Mouse (Mus musculus) macrophage (primary cell): ENCODE data around the gene Tmc4. TPM values are rescaled to one million over a fixed set of nuclear protein-coding genes. Genes with fewer than 3 reads are reported as not detected.
"Not testable (repeated sequence)": the region's sequence is repeated elsewhere in the genome, so short reads cannot be mapped to it uniquely, and the experiment has no call there.

Experiments
- H3K27ac ChIP-seq: fragments of 350-480 bp; formaldehyde crosslinking; 2 replicates; pipeline ENCODE4 v1.9.0; 2021
- H3K36me3 ChIP-seq: fragments of 350-480 bp; formaldehyde crosslinking; 2 replicates; pipeline ENCODE4 v1.9.0; 2021; ENCODE audit errors: inconsistent target
- H3K4me3 ChIP-seq: fragments of 350-480 bp; formaldehyde crosslinking; 2 replicates; pipeline ENCODE4 v1.9.0; 2021; ENCODE audit errors: inconsistent target
- H3K79me2 ChIP-seq: fragments of 350-480 bp; formaldehyde crosslinking; 2 replicates; pipeline ENCODE4 v1.9.0; 2021; ENCODE audit errors: inconsistent target
- WGBS: methylation state at CpG from one replicate; pipeline ENCODE4 v1.1.7; 2026; ENCODE audit warnings: inconsistent platforms; ENCODE audit not compliant: missing documents; 5-methylcytosine and 5-hydroxymethylcytosine counted together
- polyA plus RNA-seq: library from polyadenylated mRNA; stranded (reverse); fragments of 250-400 nt; gene quantifications from 3 replicates; pipeline ENCODE4 v1.2.4, GENCODE M21; 2018; ENCODE audit warnings: inconsistent platforms
- total RNA-seq, 78 experiments: library from RNA; depleted of rRNA; stranded (reverse); fragments of 250-400 nt; gene quantifications; 1 replicate in 9 of 78; 2 replicates in 24 of 78; 3 replicates in 43 of 78; 4 replicates in 2 of 78; pipeline ENCODE4 v1.2.4; 2018; ENCODE audit warnings: inconsistent platforms in 56 of 78

Gene Tmc4
- total RNA-seq (2018; cell fraction: chromatin; rRNA removed) = 10 to 100 TPM in 16 of 26 experiments, 1 to 10 TPM in 10; 3.3 to 25.9 (median 11.9) TPM
- 1 to 10 TPM in 7 of 26 experiments, under 1 TPM in 19; 0.33 to 2.0 (median 0.82) TPM for total RNA-seq (2018; cell fraction: cytosol; rRNA removed)
- total RNA-seq (2018; cell fraction: nucleus; rRNA removed) = 10 to 100 TPM in 8 of 26 experiments, 1 to 10 TPM in 18; 2.2 to 21.0 (median 5.2) TPM
- 0.28 to 2.0 TPM (median 0.70 TPM) in 3 replicates for polyA plus RNA-seq

GRCm38 (mm10) chr7:3677342-3677741 lies at the start of gene Tmc4:
TSS of gene Tmc4 (minus strand) at chr7:3677553.
- Histone ChIP-seq H3K27ac (no peak within 1 kb of the TSS), H3K4me3 (no peak within 1 kb of the TSS), H3K36me3 (no peaks in the 10 kb centered on the region), H3K79me2 (no peaks in the 10 kb centered on the region)
- WGBS = 82% methylated on average over 8 of the region's 9 CpGs

- not testable (repeated sequence) for H3K79me2 ChIP-seq, H3K4me3 ChIP-seq, H3K27ac ChIP-seq, H3K36me3 ChIP-seq
Observed at GRCm38 (mm10) chr7:3725459-3725858, 48.1 kb upstream of the Tmc4 start.

- Histone ChIP-seq H3K27ac (peak within 1 kb of the TSS; percentile 72), H3K79me2 (peaks cover 33% of the 10 kb centered on the region), H3K4me3 (peak within 1 kb of the TSS; percentile 34), H3K36me3 (peaks cover 11% of the 10 kb centered on the region; the same call in 1 of the 2 replicates)
- no CpG with 5 or more reads among the region's 3 CpGs for WGBS
Observed at GRCm38 (mm10) chr7:3720268-3720667, 42.9 kb upstream of the Tmc4 start, which contains the start of gene Pirb. TSS of gene Pirb (minus strand) at chr7:3720391.

GRCm38 (mm10) chr7:3715249-3715648 lies 37.9 kb upstream of the Tmc4 start:
- Histone ChIP-seq H3K27ac (no peak overlapping the region), H3K4me3 (no peak overlapping the region), H3K79me2 (peaks cover 49% of the 10 kb centered on the region), H3K36me3 (peaks cover 41% of the 10 kb centered on the region; the same call in 1 of the 2 replicates)
- WGBS = 20% methylated on average over 1 of the region's 1 CpGs

- H3K4me3 ChIP-seq = no peak overlapping the region
- no peak overlapping the region for H3K27ac ChIP-seq
- H3K79me2 ChIP-seq = peaks cover 30% of the 10 kb centered on the region; the same call in 1 of the 2 replicates
- 40% methylated on average over 4 of the region's 5 CpGs for WGBS
- peaks cover 41% of the 10 kb centered on the region; the same call in 1 of the 2 replicates for H3K36me3 ChIP-seq
Observed at GRCm38 (mm10) chr7:3712264-3712942, 35.0 kb upstream of the Tmc4 start.

GRCm38 (mm10) chr7:3709000-3709399 lies 31.6 kb upstream of the Tmc4 start:
- H3K79me2 ChIP-seq = peaks cover 26% of the 10 kb centered on the region
- 91% methylated on average over 1 of the region's 1 CpGs for WGBS
- H3K27ac ChIP-seq = peak overlapping the region; percentile 75
- peaks cover 17% of the 10 kb centered on the region; the same call in 1 of the 2 replicates for H3K36me3 ChIP-seq
- no peak overlapping the region for H3K4me3 ChIP-seq

GRCm38 (mm10) chr7:3708447-3708980 lies 31.2 kb upstream of the Tmc4 start:
- 71% methylated on average over 5 of the region's 5 CpGs for WGBS

GRCm38 (mm10) chr7:3707568-3708413 lies 30.4 kb upstream of the Tmc4 start:
- Histone ChIP-seq H3K79me2 (peaks cover 24% of the 10 kb centered on the region), H3K4me3 (no peak overlapping the region), H3K27ac (peak overlapping the region; percentile 75), H3K36me3 (peaks cover 8% of the 10 kb centered on the region; the same call in 1 of the 2 replicates)
- WGBS = 80% methylated on average over 7 of the region's 7 CpGs

More at GRCm38 (mm10) chr7:3708447-3708980, 31.2 kb upstream of the Tmc4 start:
- Histone ChIP-seq H3K27ac (peak overlapping the region; percentile 75), H3K36me3 (peaks cover 12% of the 10 kb centered on the region; the same call in 1 of the 2 replicates), H3K79me2 (peaks cover 24% of the 10 kb centered on the region)
- not testable (repeated sequence) for H3K4me3 ChIP-seq

- Histone ChIP-seq H3K36me3 (no peaks in the 10 kb centered on the region; the same call in 1 of the 2 replicates), H3K4me3 (no peak overlapping the region), H3K27ac (peak overlapping the region; percentile 90), H3K79me2 (peaks cover 24% of the 10 kb centered on the region)
- 0% methylated on average over 4 of the region's 4 CpGs for WGBS
Observed at GRCm38 (mm10) chr7:3707027-3707426, 29.7 kb upstream of the Tmc4 start.

- peak overlapping the region; percentile 87; the same call in 1 of the 2 replicates for H3K4me3 ChIP-seq
- H3K36me3 ChIP-seq = no peaks in the 10 kb centered on the region
- H3K27ac ChIP-seq = peak overlapping the region; percentile 90
- H3K79me2 ChIP-seq = peaks cover 24% of the 10 kb centered on the region
- 28% methylated on average over 10 of the region's 11 CpGs for WGBS
Observed at GRCm38 (mm10) chr7:3706343-3706934, 29.1 kb upstream of the Tmc4 start.

- Histone ChIP-seq H3K36me3 (no peaks in the 10 kb centered on the region), H3K79me2 (peaks cover 24% of the 10 kb centered on the region), H3K4me3 (peak overlapping the region; percentile 87), H3K27ac (peak overlapping the region; percentile 90)
- WGBS = 26% methylated on average over 6 of the region's 6 CpGs
Observed at GRCm38 (mm10) chr7:3705911-3706310, 28.6 kb upstream of the Tmc4 start.

GRCm38 (mm10) chr7:3705461-3705860 lies 28.1 kb upstream of the Tmc4 start:
- Histone ChIP-seq H3K27ac (peak overlapping the region; percentile 90), H3K4me3 (peak overlapping the region; percentile 87), H3K79me2 (peaks cover 24% of the 10 kb centered on the region)
- H3K36me3 ChIP-seq = not testable (repeated sequence)
- WGBS = 8% methylated on average over 2 of the region's 7 CpGs

- H3K79me2 ChIP-seq = peaks cover 24% of the 10 kb centered on the region
- peak overlapping the region; percentile 87 for H3K4me3 ChIP-seq
- H3K27ac ChIP-seq = peak overlapping the region; percentile 90
- H3K36me3 ChIP-seq = peaks cover 10% of the 10 kb centered on the region
- under 1% methylated on average over 20 of the region's 20 CpGs for WGBS
Observed at GRCm38 (mm10) chr7:3704475-3704874, 27.1 kb upstream of the Tmc4 start.
